Mouse (Mus musculus) left cerebral cortex, postnatal 4 days (tissue): ENCODE measurements around the gene Wfdc5. TPM values are rescaled to one million over a fixed set of nuclear protein-coding genes. Genes with fewer than 3 reads are reported as not detected.
A peak's percentile ranks its signal among the peaks of the same experiment; 100 is the strongest.

Experiments
- DNase-seq: peaks from one replicate; pipeline ENCODE4 v3.0.0-alpha.2; 2022
- intact Hi-C: fragments of 180-260 bp; cut with DNase I; formaldehyde crosslinking; loops from one replicate; pipeline ENCODE4 v1.15.1; 2025
- total RNA-seq, 2 experiments: library from RNA; stranded (reverse); gene quantifications; 2 replicates each; pipeline ENCODE4 v1.2.3; 2021

Wfdc5 gene
- total RNA-seq, 2 experiments from 2014 or later = not detected

DNA sequence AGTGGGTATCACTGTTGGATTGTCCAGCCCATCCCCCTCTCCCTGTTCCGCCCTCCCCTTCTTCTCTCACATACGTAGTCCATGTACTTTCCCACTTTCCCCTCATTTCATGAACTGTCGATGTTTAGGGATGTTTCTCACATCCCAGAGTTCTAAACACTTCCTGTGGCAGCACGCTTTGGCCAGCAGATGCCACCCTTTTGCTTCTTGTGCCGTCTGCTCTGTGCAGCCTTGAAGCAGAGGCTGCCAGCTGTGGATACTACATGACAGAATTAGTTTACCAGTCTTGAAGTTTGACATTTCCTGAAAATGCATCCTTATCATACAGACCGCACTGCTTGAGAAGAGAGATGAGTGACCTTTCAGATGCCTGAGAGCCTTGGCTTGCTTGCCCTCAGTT, 48.0 kb downstream of the Wfdc5 start:
- intact Hi-C loops = no loop called here
- DNase-seq = peak; percentile 32

DNA sequence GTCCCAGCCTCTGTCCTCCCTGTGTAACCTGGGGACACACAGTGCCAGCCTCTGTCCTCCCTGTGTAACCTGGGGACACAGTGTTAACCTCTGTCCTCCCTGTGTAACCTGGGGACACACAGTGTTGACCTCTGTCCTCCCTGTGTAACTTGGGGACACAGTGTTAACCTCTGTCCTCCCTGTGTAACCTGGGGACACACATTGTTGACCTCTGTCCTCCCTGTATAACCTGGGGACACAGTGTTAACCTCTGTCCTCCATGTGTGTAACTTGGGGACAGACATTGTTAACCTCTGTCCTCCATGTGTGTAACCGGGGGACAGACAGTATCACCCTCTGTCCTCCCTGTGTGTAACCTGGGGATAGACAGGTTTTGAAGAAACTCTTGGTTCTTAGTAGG, 51.0 kb downstream of the Wfdc5 start:
- intact Hi-C loops = no loop called here
- DNase-seq = no peak

DNA sequence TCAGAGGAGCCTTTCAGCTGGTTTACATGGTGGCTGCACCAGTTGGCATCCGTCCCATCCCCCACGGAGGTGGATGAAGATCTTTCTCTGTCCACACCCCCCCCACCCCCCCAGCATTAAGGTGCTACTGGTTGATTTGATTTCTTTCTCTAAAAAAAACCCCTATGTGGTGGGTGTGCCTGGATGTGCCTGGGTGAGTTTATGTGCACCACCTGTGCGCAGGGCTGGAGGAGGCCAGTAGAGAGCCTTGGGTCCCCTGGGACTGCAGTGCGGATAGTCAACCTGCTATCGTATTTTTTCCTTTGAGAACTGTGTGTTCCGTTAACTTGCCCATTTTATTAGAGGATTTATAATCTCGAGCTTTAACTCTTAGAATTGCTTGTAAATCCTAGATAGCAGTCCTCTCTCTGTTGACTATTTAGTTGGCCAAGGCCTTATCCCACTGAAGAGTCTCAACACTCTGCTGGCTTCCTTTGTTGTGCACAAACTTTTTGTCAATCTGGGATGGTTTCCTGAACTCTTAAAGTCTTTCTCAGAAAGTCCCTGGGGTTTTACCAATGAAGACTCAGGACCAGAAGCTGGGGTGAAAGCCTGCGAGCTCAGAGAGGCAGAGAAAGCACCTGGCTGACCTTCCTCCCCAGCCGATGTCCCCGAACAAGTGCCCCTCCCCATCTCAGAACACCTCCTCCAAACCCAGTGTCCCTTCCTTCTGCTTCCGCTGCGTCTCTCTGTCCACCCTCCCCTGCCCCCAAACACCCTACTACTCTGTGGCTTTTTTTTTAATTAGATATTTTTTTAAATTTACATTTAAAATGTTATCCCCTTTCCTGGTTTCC, 53.7 kb downstream of the Wfdc5 start:
- DNase-seq = no peak
- intact Hi-C loops = no loop called here

DNA sequence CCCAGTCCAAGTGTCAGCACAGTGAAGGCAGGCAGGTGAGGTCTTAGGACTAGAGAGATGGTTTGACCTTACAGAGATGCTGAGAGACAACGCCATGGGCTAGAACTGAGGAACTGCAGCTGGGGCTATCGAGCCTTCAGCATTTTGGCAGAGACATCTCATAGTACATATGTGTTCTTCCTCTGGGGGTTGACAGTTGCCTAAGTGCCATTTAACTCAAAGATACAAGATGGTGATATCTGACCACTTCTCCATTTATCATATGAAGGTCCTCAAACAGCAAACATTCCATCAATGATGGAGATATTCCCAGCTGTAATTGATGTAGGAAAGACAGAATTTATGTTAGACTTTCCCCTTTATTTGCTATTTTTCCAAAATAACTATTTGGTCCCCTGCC, 55.2 kb downstream of the Wfdc5 start:
- DNase-seq = no peak
- intact Hi-C loops = no loop called here

DNA sequence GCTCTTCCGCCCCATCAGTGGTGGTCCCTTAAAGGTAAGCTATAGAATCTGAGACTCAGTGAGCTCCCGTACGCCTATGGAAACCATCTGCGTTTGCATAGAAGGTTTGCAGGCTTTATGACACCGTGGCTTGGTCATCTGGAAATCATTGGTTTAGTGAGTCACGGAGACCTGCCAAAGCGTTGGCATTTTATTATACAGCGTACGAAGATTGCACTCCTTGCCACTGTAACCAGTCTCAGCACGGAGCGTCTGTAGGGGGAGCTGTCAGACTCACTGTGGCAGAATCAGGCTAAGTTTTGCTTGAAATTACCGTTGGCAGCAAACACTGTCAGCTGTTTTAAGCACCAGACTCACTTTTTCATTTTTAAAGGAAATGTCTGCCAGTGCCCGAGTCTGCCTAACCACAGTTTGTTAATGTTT, 56.0 kb downstream of the Wfdc5 start:
- peak; percentile 34 for DNase-seq

More for the DNA sequence above, 56.0 kb downstream of the Wfdc5 start:
- intact Hi-C loops = no loop called here

Other genes with a start within 250 kb of the Wfdc5 start
- gene Ywhab, start 187.8 kb downstream of the Wfdc5 start, total RNA-seq = 100 to 1,000 TPM; 454 to 464 TPM
- 1 to 10 TPM; 2.4 to 3.1 TPM for gene Pabpc1l, start 157.3 kb downstream of the Wfdc5 start, total RNA-seq
- gene Stk4, start 112.4 kb downstream of the Wfdc5 start, total RNA-seq = 10 to 100 TPM; 31.8 to 38.8 TPM
- 10 to 100 TPM; 41.4 to 42.7 TPM for gene Tomm34, start 111.6 kb downstream of the Wfdc5 start, total RNA-seq
- gene Kcns1, start 11.6 kb downstream of the Wfdc5 start, total RNA-seq = 1 to 10 TPM; 8.1 to 9.0 TPM
- not detected for gene Wfdc12, start 7.9 kb upstream of the Wfdc5 start, total RNA-seq
- not detected for gene Wfdc15a, start 17.4 kb upstream of the Wfdc5 start, total RNA-seq
- gene Wfdc15b, start 38.9 kb upstream of the Wfdc5 start, total RNA-seq = not detected
- not detected for gene Svs2, start 55.7 kb upstream of the Wfdc5 start, total RNA-seq
- gene Svs3b, start 73.9 kb upstream of the Wfdc5 start, total RNA-seq = not detected
- gene Svs4, start 95.7 kb upstream of the Wfdc5 start, total RNA-seq = not detected
- not detected for gene Svs3a, start 106.5 kb upstream of the Wfdc5 start, total RNA-seq
- not detected for gene Svs6, start 134.0 kb upstream of the Wfdc5 start, total RNA-seq
- not detected for gene Svs5, start 150.0 kb upstream of the Wfdc5 start, total RNA-seq
- under 1 TPM in 1 of 2 experiments, not detected in 1; 0.94 TPM for gene Slpi, start 206.4 kb upstream of the Wfdc5 start, total RNA-seq
- gene Rbpjl, start 220.4 kb upstream of the Wfdc5 start, total RNA-seq = under 1 TPM; 0.24 to 0.40 TPM
- 1 to 10 TPM; 9.6 to 9.8 TPM for gene Matn4, start 222.4 kb upstream of the Wfdc5 start, total RNA-seq